Mouse (Mus musculus) mouse embryonic stem cell (cell line): Measurements from ENCODE around the gene Dab1.

Experiments
- in situ Hi-C, 2 experiments: fragments of 300-500 bp; cut with MboI; formaldehyde crosslinking; loops; 1 replicate in 1 of 2; 3 replicates in 1 of 2; pipeline ENCODE4 v1.14.3; 2019 to 2020; ENCODE audit warnings: low sequenced_read_pairs in 2 of 2, low pct_unique_long_range_greater_than_20kb in 1 of 2, mixed read lengths in 1 of 2; ENCODE audit not compliant: unreplicated experiment in 1 of 2

Dab1 gene

GRCm38 (mm10) chr4:104550581-104551205, 931.5 kb downstream of the Dab1 start:
- in situ Hi-C loops, result no loop called here

- in situ Hi-C loops, result no loop called here
Measured at GRCm38 (mm10) chr4:104551390-104552070, 932.4 kb downstream of the Dab1 start.

GRCm38 (mm10) chr4:104555408-104555807, 936.2 kb downstream of the Dab1 start:
- in situ Hi-C loops, result no loop called here

- in situ Hi-C loops, result no loop called here
Measured at GRCm38 (mm10) chr4:104563512-104563911, 944.4 kb downstream of the Dab1 start.

GRCm38 (mm10) chr4:104570523-104570922, 951.4 kb downstream of the Dab1 start:
- in situ Hi-C loops, result no loop called here

GRCm38 (mm10) chr4:104572440-104572839, 953.3 kb downstream of the Dab1 start:
- in situ Hi-C loops, result no loop called here

GRCm38 (mm10) chr4:104573419-104573818, 954.3 kb downstream of the Dab1 start:
- in situ Hi-C loops, result no loop called here

- in situ Hi-C loops, result no loop called here
Measured at GRCm38 (mm10) chr4:104578370-104578769, 959.2 kb downstream of the Dab1 start.

- in situ Hi-C loops, result no loop called here
Measured at GRCm38 (mm10) chr4:104579946-104580544, 960.9 kb downstream of the Dab1 start.

- in situ Hi-C loops, result no loop called here
Measured at GRCm38 (mm10) chr4:104582726-104583125, 963.6 kb downstream of the Dab1 start.

GRCm38 (mm10) chr4:104587826-104588225, 968.7 kb downstream of the Dab1 start:
- in situ Hi-C loops, result no loop called here

GRCm38 (mm10) chr4:104596936-104597335, 977.8 kb downstream of the Dab1 start:
- in situ Hi-C loops, result no loop called here

GRCm38 (mm10) chr4:104597490-104598465, 978.6 kb downstream of the Dab1 start:
- in situ Hi-C loops, result no loop called here

GRCm38 (mm10) chr4:104602804-104603203, 983.6 kb downstream of the Dab1 start:
- in situ Hi-C loops, result no loop called here

GRCm38 (mm10) chr4:104604298-104604697, 985.1 kb downstream of the Dab1 start:
- in situ Hi-C loops, result no loop called here

GRCm38 (mm10) chr4:104606881-104607280, 987.7 kb downstream of the Dab1 start:
- in situ Hi-C loops, result no loop called here

GRCm38 (mm10) chr4:104607636-104608035, 988.5 kb downstream of the Dab1 start:
- in situ Hi-C loops, result no loop called here

GRCm38 (mm10) chr4:104619452-104619851, 1000.3 kb downstream of the Dab1 start:
- in situ Hi-C loops, result no loop called here

GRCm38 (mm10) chr4:104625316-104625715, 1006.2 kb downstream of the Dab1 start:
- in situ Hi-C loops, result no loop called here
